Comparison of ENCODE assay signal across 23 mouse cellular contexts in the genomic region with DNA sequence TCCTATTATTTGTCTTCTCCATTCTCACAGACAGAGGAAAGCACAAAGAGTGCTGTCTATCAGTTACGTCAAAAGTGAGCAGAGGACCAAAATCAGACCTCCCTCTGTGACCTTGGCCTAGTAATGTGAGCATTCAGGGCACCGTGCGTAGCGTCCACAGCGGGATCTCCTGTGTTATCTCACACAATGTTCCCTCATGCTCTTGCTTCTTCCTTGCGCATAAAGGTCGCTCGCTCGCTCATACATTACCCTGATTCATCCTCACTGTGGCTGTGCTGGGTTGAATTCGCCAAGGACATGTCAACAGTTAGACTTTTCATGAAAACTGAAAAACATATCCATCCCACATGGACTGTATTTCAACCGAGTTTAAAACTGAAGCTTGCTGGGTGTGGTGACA.
"Had no signal": no experiment of that assay in that cellular context is flagged by ENCODE, and none has a peak within 500 bp of the region (broad histone marks: within the 10 kb centered on the region; RNA-seq: fewer than 3 reads in every experiment).

No protein-coding gene starts in this region.

- H3K4me2 ChIP-seq: limb, embryonic 12.5 days; limb, embryonic 15.5 days; liver, embryonic 11.5 days; lung, embryonic 14.5 days; midbrain, embryonic 12.5 days; midbrain, embryonic 15.5 days; neural tube, embryonic 12.5 days; neural tube, embryonic 15.5 days had no signal

- H3K36me3 ChIP-seq: midbrain, embryonic 12.5 days; midbrain, embryonic 15.5 days; neural tube, embryonic 12.5 days; neural tube, embryonic 15.5 days had no signal

- H3K9ac ChIP-seq: limb, embryonic 12.5 days; limb, embryonic 15.5 days; liver, embryonic 14.5 days; liver, postnatal 0 days; lung, embryonic 14.5 days; midbrain, embryonic 12.5 days; midbrain, embryonic 15.5 days; neural tube, embryonic 12.5 days; neural tube, embryonic 15.5 days had no signal

- H3K4me1 ChIP-seq: limb, embryonic 12.5 days; limb, embryonic 15.5 days; midbrain, embryonic 12.5 days; neural tube, embryonic 12.5 days; neural tube, embryonic 15.5 days had no signal

- H3K4me3 ChIP-seq: layer of hippocampus, adult 2 months; left cerebral cortex, adult 2 months; limb, embryonic 12.5 days; limb, embryonic 15.5 days; midbrain, embryonic 12.5 days; midbrain, embryonic 15.5 days; neural tube, embryonic 12.5 days; neural tube, embryonic 15.5 days had no signal

- DNase-seq: kidney, adult 2 months; kidney, postnatal 25 days; layer of hippocampus, postnatal 36 days; liver, postnatal 0 days; lung, embryonic 14.5 days; right cerebral cortex, adult 18-20 months; right cerebral cortex, postnatal 14 days; right cerebral cortex, postnatal 4 days; thymus, adult 18-20 months had no signal

- H3K9me3 ChIP-seq: limb, embryonic 12.5 days; limb, embryonic 15.5 days; midbrain, embryonic 12.5 days; midbrain, embryonic 15.5 days; neural tube, embryonic 12.5 days; neural tube, embryonic 15.5 days had no signal

- H3K27ac ChIP-seq: kidney, postnatal 0 days; layer of hippocampus, adult 2 months; left cerebral cortex, adult 2 months; limb, embryonic 12.5 days; limb, embryonic 15.5 days; liver, embryonic 14.5 days; macrophage; midbrain, embryonic 12.5 days; midbrain, embryonic 15.5 days; neural tube, embryonic 12.5 days; neural tube, embryonic 15.5 days; stomach, postnatal 0 days had no signal

- H3K27me3 ChIP-seq: limb, embryonic 12.5 days; limb, embryonic 15.5 days; midbrain, embryonic 12.5 days; midbrain, embryonic 15.5 days; neural tube, embryonic 12.5 days; neural tube, embryonic 15.5 days had no signal

- ATAC-seq: liver, postnatal 0 days; lung, postnatal 0 days; midbrain, embryonic 15.5 days had no signal
